Mouse (Mus musculus): Measurements from ENCODE around the gene Rps15a. TPM values are rescaled to one million over a fixed set of nuclear protein-coding genes. Genes with fewer than 3 reads are reported as not detected.

The Rps15a gene
- polyA plus RNA-seq, 1 experiment = not detected

- Histone ChIP-seq H3K4me3 (ENCODE audit: insufficient read depth, low read depth, low read length) (peak within 1 kb of the TSS; percentile 71), H3K4me1 (ENCODE audit: control insufficient read depth, insufficient read depth, low read length) (no peaks in the 10 kb centered on the region), H3K27ac (ENCODE audit: insufficient read depth, low read depth, low read length) (peak within 1 kb of the TSS; percentile 8; the same call in 1 of the 2 replicates)
- WGBS = under 1% methylated on average over 39 of the region's 39 CpGs
- TF ChIP-seq CTCF (IDR thresholded peaks at IDR 0.05; ENCODE audit: insufficient read depth, low read depth, low read length) = no peak
- peak; percentile 96 for TF ChIP-seq POLR2A (IDR thresholded peaks at IDR 0.05; ENCODE audit: insufficient read depth, low read depth, low read length)
These were observed 13.5 kb upstream of the Rps15a start, which contains the start of gene Arl6ip1 for GRCm38 (mm10) chr7:118129430-118130041. TSS of gene Arl6ip1 (minus strand) at chr7:118129662.

GRCm38 (mm10) chr7:118128925-118129429 lies 13.0 kb upstream of the Rps15a start:
- no peak for TF ChIP-seq POLR2A (IDR thresholded peaks at IDR 0.05; ENCODE audit: insufficient read depth, low read depth, low read length)
- no peak for TF ChIP-seq CTCF (IDR thresholded peaks at IDR 0.05; ENCODE audit: insufficient read depth, low read depth, low read length)

GRCm38 (mm10) chr7:118126219-118126875 lies 10.4 kb upstream of the Rps15a start:
- 65% methylated on average over 11 of the region's 11 CpGs for WGBS
- H3K4me3 ChIP-seq (ENCODE audit: insufficient read depth, low read depth, low read length) = no peak overlapping the region
- H3K27ac ChIP-seq (ENCODE audit: insufficient read depth, low read depth, low read length) = no peak overlapping the region
- TF ChIP-seq POLR2A (IDR thresholded peaks at IDR 0.05; ENCODE audit: insufficient read depth, low read depth, low read length) (no peak), CTCF (IDR thresholded peaks at IDR 0.05; ENCODE audit: insufficient read depth, low read depth, low read length) (no peak)
- no peaks in the 10 kb centered on the region for H3K4me1 ChIP-seq (ENCODE audit: control insufficient read depth, insufficient read depth, low read length)

More at GRCm38 (mm10) chr7:118128925-118129429, 13.0 kb upstream of the Rps15a start:
- Histone ChIP-seq H3K4me1 (ENCODE audit: control insufficient read depth, insufficient read depth, low read length) (no peaks in the 10 kb centered on the region), H3K27ac (ENCODE audit: insufficient read depth, low read depth, low read length) (0 out of 2 replicates have a peak overlapping the region, but pooled peaks have one; percentile 6), H3K4me3 (ENCODE audit: insufficient read depth, low read depth, low read length) (peak overlapping the region; percentile 71)
- 0% methylated on average over 21 of the region's 21 CpGs for WGBS

- Histone ChIP-seq H3K4me3 (ENCODE audit: insufficient read depth, low read depth, low read length) (no peak overlapping the region), H3K27ac (ENCODE audit: insufficient read depth, low read depth, low read length) (no peak overlapping the region), H3K4me1 (ENCODE audit: control insufficient read depth, insufficient read depth, low read length) (no peaks in the 10 kb centered on the region)
- TF ChIP-seq POLR2A (IDR thresholded peaks at IDR 0.05; ENCODE audit: insufficient read depth, low read depth, low read length) (no peak), CTCF (IDR thresholded peaks at IDR 0.05; ENCODE audit: insufficient read depth, low read depth, low read length) (no peak)
These were observed 9.7 kb upstream of the Rps15a start for GRCm38 (mm10) chr7:118125736-118126135.

- no peak overlapping the region for H3K27ac ChIP-seq (ENCODE audit: insufficient read depth, low read depth, low read length)
- H3K4me1 ChIP-seq (ENCODE audit: control insufficient read depth, insufficient read depth, low read length) = no peaks in the 10 kb centered on the region
- 86% methylated on average over 4 of the region's 4 CpGs for WGBS
- TF ChIP-seq CTCF (IDR thresholded peaks at IDR 0.05; ENCODE audit: insufficient read depth, low read depth, low read length) (no peak), POLR2A (IDR thresholded peaks at IDR 0.05; ENCODE audit: insufficient read depth, low read depth, low read length) (no peak)
- H3K4me3 ChIP-seq (ENCODE audit: insufficient read depth, low read depth, low read length) = no peak overlapping the region
These were observed 7.8 kb upstream of the Rps15a start for GRCm38 (mm10) chr7:118123512-118124411.

GRCm38 (mm10) chr7:118122235-118122634 lies 6.2 kb upstream of the Rps15a start:
- 96% methylated on average over 7 of the region's 7 CpGs for WGBS
- H3K4me1 ChIP-seq (ENCODE audit: control insufficient read depth, insufficient read depth, low read length) = no peaks in the 10 kb centered on the region
- TF ChIP-seq POLR2A (IDR thresholded peaks at IDR 0.05; ENCODE audit: insufficient read depth, low read depth, low read length) = no peak
- no peak for TF ChIP-seq CTCF (IDR thresholded peaks at IDR 0.05; ENCODE audit: insufficient read depth, low read depth, low read length)
- no peak overlapping the region for H3K27ac ChIP-seq (ENCODE audit: insufficient read depth, low read depth, low read length)
- no peak overlapping the region for H3K4me3 ChIP-seq (ENCODE audit: insufficient read depth, low read depth, low read length)

GRCm38 (mm10) chr7:118120654-118121053 lies 4.7 kb upstream of the Rps15a start:
- TF ChIP-seq POLR2A (IDR thresholded peaks at IDR 0.05; ENCODE audit: insufficient read depth, low read depth, low read length) = no peak
- no peak for TF ChIP-seq CTCF (IDR thresholded peaks at IDR 0.05; ENCODE audit: insufficient read depth, low read depth, low read length)
- Histone ChIP-seq H3K4me1 (ENCODE audit: control insufficient read depth, insufficient read depth, low read length) (peaks cover 2% of the 10 kb centered on the region), H3K4me3 (ENCODE audit: insufficient read depth, low read depth, low read length) (no peak overlapping the region), H3K27ac (ENCODE audit: insufficient read depth, low read depth, low read length) (no peak overlapping the region)
- 88% methylated on average over 1 of the region's 1 CpGs for WGBS

- no peak for TF ChIP-seq CTCF (IDR thresholded peaks at IDR 0.05; ENCODE audit: insufficient read depth, low read depth, low read length)
- TF ChIP-seq POLR2A (IDR thresholded peaks at IDR 0.05; ENCODE audit: insufficient read depth, low read depth, low read length) = no peak
- Histone ChIP-seq H3K4me3 (ENCODE audit: insufficient read depth, low read depth, low read length) (no peak overlapping the region), H3K4me1 (ENCODE audit: control insufficient read depth, insufficient read depth, low read length) (peaks cover 4% of the 10 kb centered on the region), H3K27ac (ENCODE audit: insufficient read depth, low read depth, low read length) (no peak overlapping the region)
- WGBS = 73% methylated on average over 5 of the region's 5 CpGs
These were observed 4.0 kb upstream of the Rps15a start for GRCm38 (mm10) chr7:118119946-118120345.
